In the genomic region with DNA sequence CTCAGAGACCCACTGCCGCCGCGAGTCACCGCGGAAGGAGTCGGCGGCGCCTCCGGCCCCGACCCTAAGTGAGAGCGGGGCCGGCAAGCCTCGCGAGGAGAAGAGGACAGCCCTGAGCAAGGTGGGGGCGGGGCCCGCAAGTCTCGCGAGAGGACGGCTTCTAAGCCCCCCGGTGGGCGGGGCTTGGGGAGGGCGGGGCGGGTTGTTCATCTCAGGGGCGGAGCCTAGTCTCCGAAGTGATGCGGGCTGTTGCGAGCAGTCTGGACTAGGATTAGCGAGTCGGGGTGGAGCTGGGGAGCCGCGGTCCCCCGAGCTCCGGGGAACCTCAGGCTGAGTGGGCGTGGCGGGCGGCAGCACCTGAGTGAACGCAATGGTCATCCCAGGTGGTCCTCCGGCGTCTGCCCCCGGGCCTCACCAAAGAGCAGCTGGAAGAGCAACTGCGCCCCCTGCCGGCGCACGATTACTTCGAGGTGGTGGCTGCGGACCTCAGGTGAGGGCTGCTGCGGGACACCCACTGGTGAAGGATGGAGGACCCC, we compare ENCODE assay signal across 8 mouse cellular contexts. TPM values are rescaled to one million over a fixed set of nuclear protein-coding genes. Genes with fewer than 3 reads are reported as not detected.
A peak's percentile ranks its signal among the peaks of the same experiment; 100 is the strongest.
DNase-seq lines count a peak whose midpoint lies in the region; ATAC-seq and TF ChIP-seq lines count a peak whose summit lies in the region.

No protein-coding gene starts in this region.

- TF ChIP-seq CTCF in cortical plate, adult 2 months (IDR thresholded peaks at IDR 0.05; ENCODE audit: extremely low read depth, insufficient read depth, low read length) = peak; percentile 44

- H3K27ac ChIP-seq in cortical plate, adult 2 months (ENCODE audit: insufficient read depth, low read length) = peak overlapping the region; percentile 98

- 0 out of 2 replicates have a peak, but pooled peaks have one; percentile 47 for TF ChIP-seq POLR2A in cortical plate, adult 2 months (IDR thresholded peaks at IDR 0.05; ENCODE audit: extremely low read depth, insufficient read depth, low read length)

- H3K4me3 ChIP-seq in cortical plate, adult 2 months (ENCODE audit: insufficient read depth, low read length) = peak overlapping the region; percentile 71

- H3K4me1 ChIP-seq in cortical plate, adult 2 months (ENCODE audit: control insufficient read depth, insufficient read depth, low read length) = no peaks in the 10 kb centered on the region; the same call in 1 of the 2 replicates

- ATAC-seq in activated CD4-positive, CD25-positive, alpha-beta regulatory T cell, adult 4 months = peak; percentile 74
- ATAC-seq in megakaryocyte progenitor cell, adult 5-6 weeks (replicated peaks; ENCODE audit: poor library complexity) = peak; percentile 74

- peak; percentile 100 for DNase-seq in gastrocnemius, postnatal 10 days
- peak; percentile 99 for DNase-seq in induced T-regulatory cell, adult 2 months (ENCODE audit: low read depth)
- DNase-seq in left cerebral cortex, adult 9 months (ENCODE audit: low spot score in 2 of 2) = peak; percentile 73 to 91
- DNase-seq in right cerebral cortex, postnatal 14 days = peak; percentile 99
- DNase-seq in urinary bladder, postnatal 36 days (ENCODE audit: low spot score in 2 of 2) = peak; percentile 93 to 94

RNA-seq across cellular contexts. Expression of gene Upf3a, which starts 0.4 kb away (rescaled TPM):
- 10 to 100 TPM; 18.6 to 20.1 TPM for polyA plus RNA-seq in activated CD4-positive, CD25-positive, alpha-beta regulatory T cell, adult 4 months (2017; shearing (Covaris generic))
- polyA plus RNA-seq in cortical plate, adult 2 months (2012; rRNA removed) = 32.8 and 36.3 TPM in 2 replicates
- total RNA-seq in gastrocnemius, postnatal 10 days (2021) = 10 to 100 TPM; 14.8 to 17.4 TPM
- total RNA-seq in megakaryocyte progenitor cell, adult 5-6 weeks (2015) = 17.4 and 24.1 TPM in 2 replicates
- total RNA-seq in megakaryocyte progenitor cell, adult 5-6 weeks (2017) = 26.0 and 26.6 TPM in 2 replicates

RNA-seq across cellular contexts. Expression of gene Cdc16, which starts 28.4 kb away (rescaled TPM):
- 10 to 100 TPM; 26.7 to 29.7 TPM for polyA plus RNA-seq in activated CD4-positive, CD25-positive, alpha-beta regulatory T cell, adult 4 months (2017; shearing (Covaris generic))
- polyA plus RNA-seq in cortical plate, adult 2 months (2012; rRNA removed) = 57.7 and 60.1 TPM in 2 replicates
- total RNA-seq in gastrocnemius, postnatal 10 days (2021) = 10 to 100 TPM; 41.8 to 46.6 TPM
- 105 and 118 TPM in 2 replicates for total RNA-seq in megakaryocyte progenitor cell, adult 5-6 weeks (2015)
- total RNA-seq in megakaryocyte progenitor cell, adult 5-6 weeks (2017) = 62.4 and 66.8 TPM in 2 replicates

RNA-seq across cellular contexts. Expression of gene AF366264, which starts 52.4 kb away (rescaled TPM):
- not detected for polyA plus RNA-seq in activated CD4-positive, CD25-positive, alpha-beta regulatory T cell, adult 4 months (2017; shearing (Covaris generic))
- not detected in 2 replicates for polyA plus RNA-seq in cortical plate, adult 2 months (2012; rRNA removed)
- total RNA-seq in gastrocnemius, postnatal 10 days (2021) = not detected
- total RNA-seq in megakaryocyte progenitor cell, adult 5-6 weeks (2015) = not detected in 2 replicates
- total RNA-seq in megakaryocyte progenitor cell, adult 5-6 weeks (2017) = not detected in 2 replicates

Comparison
In these comparisons a context has a peak if more than half of its experiments do, and no peak if none do; other contexts are left out.
1. Peak in every context shown above with its lines: DNase-seq, ATAC-seq, H3K4me3 ChIP-seq and H3K27ac ChIP-seq.